Mouse (Mus musculus): Measurements from ENCODE around the gene Dis3.

GRCm38 (mm10) chr14:99031337-99031873, 68.2 kb downstream of the Dis3 start:
- TF ChIP-seq CTCF (IDR thresholded peaks at IDR 0.05; ENCODE audit: borderline replicate concordance, control insufficient read depth, extremely low read depth, insufficient read depth, low read length, poor library complexity) = no peak
- no peak for TF ChIP-seq POLR2A (IDR thresholded peaks at IDR 0.05; ENCODE audit: control insufficient read depth, extremely low read depth, insufficient read depth, low read length, poor library complexity)
